31 mouse cellular contexts compared by ENCODE assay signal in the genomic region with DNA sequence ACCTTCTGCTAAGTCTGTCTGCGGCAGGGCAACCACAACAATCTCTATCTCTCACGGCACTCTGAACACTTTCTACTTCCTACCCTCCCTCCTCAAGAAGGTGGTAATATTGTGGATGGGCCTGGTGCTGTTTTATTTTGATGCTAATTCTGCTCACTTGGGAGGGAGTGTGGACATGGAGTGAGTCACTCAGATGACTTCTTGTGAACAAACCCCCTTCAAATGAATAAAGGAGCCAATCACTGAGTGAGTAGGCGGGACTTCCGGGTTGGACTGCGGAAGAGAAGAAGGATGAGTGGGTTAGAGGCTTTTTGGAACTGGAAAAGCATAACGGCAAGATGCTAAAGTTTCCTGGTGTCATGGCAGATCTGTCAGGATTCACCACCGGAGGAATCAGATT. TPM values are rescaled to one million over a fixed set of nuclear protein-coding genes. Genes with fewer than 3 reads are reported as not detected.
DNase-seq lines count a peak whose midpoint lies in the region; ATAC-seq and TF ChIP-seq lines count a peak whose summit lies in the region.
"Had no signal": no experiment of that assay in that cellular context is flagged by ENCODE, and none has a peak within 500 bp of the region (broad histone marks: within the 10 kb centered on the region; RNA-seq: fewer than 3 reads in every experiment).

No protein-coding gene starts in this region.

- no peak overlapping the region for H3K9ac ChIP-seq in CH12.LX (ENCODE audit: insufficient read depth, low read depth)
- H3K9ac ChIP-seq in midbrain, embryonic 11.5 days (ENCODE audit: low read length): no peak overlapping the region
- H3K9ac ChIP-seq in midbrain, embryonic 15.5 days: no peak overlapping the region
- H3K9ac ChIP-seq: forebrain, postnatal 0 days; heart, embryonic 13.5 days; hindbrain, embryonic 14.5 days had no signal

- no peak overlapping the region for H3K4me3 ChIP-seq in CH12.LX (replicated peaks in 1 of 3; ENCODE audit: low read depth in 2 of 3, low read length in 2 of 3, poor library complexity in 1 of 3)
- no peak overlapping the region for H3K4me3 ChIP-seq in midbrain, embryonic 11.5 days (ENCODE audit: low read depth, low read length)
- no peak overlapping the region for H3K4me3 ChIP-seq in midbrain, embryonic 15.5 days
- H3K4me3 ChIP-seq: forebrain, embryonic 10.5 days; gastrocnemius, adult 2 months; heart, embryonic 13.5 days had no signal

- H3K4me1 ChIP-seq in CH12.LX (ENCODE audit: control insufficient read depth in 1 of 2, insufficient read depth in 2 of 2): peaks cover 7 to 20% of the 10 kb centered on the region in 2 experiments; a peak in 3 of 4 replicates
- 0 out of 2 replicates have a peak, but pooled peaks cover 3% of the 10 kb centered on the region for H3K4me1 ChIP-seq in midbrain, embryonic 11.5 days (ENCODE audit: control insufficient read depth, insufficient read depth, low read length)
- H3K4me1 ChIP-seq in midbrain, embryonic 15.5 days: peaks cover 16% of the 10 kb centered on the region

- 88% methylated on average over 7 of the region's 7 CpGs for WGBS in midbrain, embryonic 11.5 days
- WGBS in midbrain, embryonic 15.5 days: 88% methylated on average over 7 of the region's 7 CpGs

- H3K4me2 ChIP-seq in CH12.LX (ENCODE audit: insufficient read depth, low read depth, poor library complexity, severe bottlenecking): no peak overlapping the region
- no peak overlapping the region for H3K4me2 ChIP-seq in midbrain, embryonic 11.5 days
- no peak overlapping the region for H3K4me2 ChIP-seq in midbrain, embryonic 15.5 days
- H3K4me2 ChIP-seq: heart, embryonic 13.5 days; hindbrain, embryonic 14.5 days had no signal

- no peak for ATAC-seq in midbrain, embryonic 11.5 days (ENCODE audit: low FRiP score)
- ATAC-seq in midbrain, embryonic 15.5 days (replicated peaks): no peak
- ATAC-seq: forebrain, embryonic 14.5 days; forebrain, postnatal 0 days; hindbrain, postnatal 0 days; inflammation-experienced regulatory T-cells, adult 6 months; intestine, embryonic 16.5 days had no signal

- no peak for TF ChIP-seq CTCF in CH12.LX (conservative IDR thresholded peaks at IDR 0.05 in 1 of 2, IDR thresholded peaks at IDR 0.05 in 1 of 2; ENCODE audit: low read depth in 2 of 2, low read length in 2 of 2)

- TF ChIP-seq RAD21 in CH12.LX (IDR thresholded peaks at IDR 0.05; ENCODE audit: low read depth, low read length): no peak

- peaks cover 10% of the 10 kb centered on the region for H3K27me3 ChIP-seq in CH12.LX (replicated peaks)
- H3K27me3 ChIP-seq in midbrain, embryonic 11.5 days (ENCODE audit: control insufficient read depth, insufficient read depth, low read length): no peaks in the 10 kb centered on the region
- no peaks in the 10 kb centered on the region for H3K27me3 ChIP-seq in midbrain, embryonic 15.5 days (replicated peaks)

- no peak overlapping the region for H3K27ac ChIP-seq in CH12.LX (ENCODE audit: insufficient read depth, low read depth)
- no peak overlapping the region for H3K27ac ChIP-seq in midbrain, embryonic 11.5 days (ENCODE audit: low read depth, low read length)
- no peak overlapping the region for H3K27ac ChIP-seq in midbrain, embryonic 15.5 days
- H3K27ac ChIP-seq: forebrain, embryonic 10.5 days; gastrocnemius, adult 2 months; heart, embryonic 13.5 days; hindbrain, embryonic 14.5 days; hindbrain, postnatal 0 days had no signal

- TF ChIP-seq EP300 in CH12.LX (IDR thresholded peaks at IDR 0.05; ENCODE audit: low read length): no peak

- no peaks in the 10 kb centered on the region for H3K36me3 ChIP-seq in CH12.LX (replicated peaks in 1 of 2; ENCODE audit: control insufficient read depth in 1 of 2, insufficient read depth in 1 of 2, low read length in 1 of 2)
- H3K36me3 ChIP-seq in midbrain, embryonic 11.5 days (ENCODE audit: control insufficient read depth, insufficient read depth, low read length): no peaks in the 10 kb centered on the region
- no peaks in the 10 kb centered on the region for H3K36me3 ChIP-seq in midbrain, embryonic 15.5 days (replicated peaks)
- H3K36me3 ChIP-seq: forebrain, embryonic 10.5 days; heart, embryonic 13.5 days had no signal

- no peaks in the 10 kb centered on the region for H3K79me2 ChIP-seq in CH12.LX (replicated peaks; ENCODE audit: control insufficient read depth, extremely low read depth, insufficient read depth, poor library complexity, severe bottlenecking)

- dilution Hi-C loops in CH12.LX (cut with MboI; ENCODE audit: extremely low pct_ligation_motif_present, extremely low pct_unique_long_range_greater_than_20kb, low sequenced_read_pairs): no loop called here

- TF ChIP-seq POLR2A in CH12.LX (IDR thresholded peaks at IDR 0.05; ENCODE audit: low read depth, low read length): no peak

- no peaks in the 10 kb centered on the region for H3K9me3 ChIP-seq in CH12.LX (replicated peaks; ENCODE audit: low read length)
- no peaks in the 10 kb centered on the region for H3K9me3 ChIP-seq in midbrain, embryonic 11.5 days (ENCODE audit: control insufficient read depth, low read length)
- no peaks in the 10 kb centered on the region for H3K9me3 ChIP-seq in midbrain, embryonic 15.5 days
- H3K9me3 ChIP-seq: forebrain, embryonic 10.5 days; heart, embryonic 13.5 days had no signal

- peak; percentile 31 for DNase-seq in 416B (ENCODE audit: low read depth)
- no peak for DNase-seq in CH12.LX (ENCODE audit: extremely low read depth)
- peak; percentile 92 for DNase-seq in R1 (ENCODE audit: low read depth, low spot score)
- DNase-seq in midbrain, embryonic 11.5 days (ENCODE audit: low spot score, missing footprints): no peak
- no peak for DNase-seq in cerebellum, adult 9-11 months
- DNase-seq: adrenal gland, adult 2 months; adrenal gland, postnatal 14 days; cerebellum, adult 11 months; cerebellum, adult 2 months; cerebellum, postnatal 10 days; cerebellum, postnatal 36 days; forebrain, postnatal 0 days; gastrocnemius, adult 2 months; gastrocnemius, postnatal 14 days; heart, adult 18-20 months; heart, postnatal 14 days; heart, postnatal 4 days had no signal

- in situ Hi-C loops in CH12.LX (cut with MboI; ENCODE audit: low pct_ligation_motif_present, low pct_unique_long_range_greater_than_20kb, low sequenced_read_pairs): no loop called here

TF ChIP-seq in CH12.LX, 34 proteins besides CTCF, POLR2A, EP300 and RAD21:
- TF ChIP-seq ELF1 (IDR thresholded peaks at IDR 0.05; ENCODE audit: low read depth, low read length) (peak; percentile 41; the same call in 1 of the 2 replicates), TBP (conservative IDR thresholded peaks at IDR 0.05; ENCODE audit: low read depth, low read length) (no peak)

RNA-seq across cellular contexts. Expression of a gene that starts 10.7 kb away (rescaled TPM):
- total RNA-seq in CH12.LX (2012; rRNA removed): not detected in 2 replicates
- not detected in 2 replicates for total RNA-seq in CH12.LX (2014; rRNA removed)
- not detected in 2 replicates for polyA plus RNA-seq in CH12.LX (2012; ENCODE audit: insufficient read length, low read depth)
- polyA plus RNA-seq in midbrain, embryonic 11.5 days (2014; fragmentation: Nextera tagmentation; extraction: Ambion mirVana): 35.8 and 44.0 TPM in 2 replicates
- polyA plus RNA-seq in midbrain, embryonic 15.5 days (2015; fragmentation: Nextera tagmentation; extraction: Ambion mirVana): 271 and 284 TPM in 2 replicates
- total RNA-seq: adrenal gland, postnatal 14 days; gastrocnemius, adult 2 months; gastrocnemius, postnatal 14 days; gastrocnemius, postnatal 4 days; heart, adult 18-20 months; heart, postnatal 14 days; heart, postnatal 4 days; MEL had no signal
- polyA plus RNA-seq: adrenal gland, adult 2 months; heart, embryonic 16.5 days; inflammation-experienced regulatory T-cells, adult 6 months had no signal

RNA-seq across cellular contexts. Expression of a gene that starts 30.8 kb away (rescaled TPM):
- not detected in 2 replicates for total RNA-seq in CH12.LX (2012; rRNA removed)
- not detected in 2 replicates for total RNA-seq in CH12.LX (2014; rRNA removed)
- polyA plus RNA-seq in CH12.LX (2012; ENCODE audit: insufficient read length, low read depth): not detected in 2 replicates
- polyA plus RNA-seq in midbrain, embryonic 11.5 days (2014; fragmentation: Nextera tagmentation; extraction: Ambion mirVana): not detected in 2 replicates
- polyA plus RNA-seq in midbrain, embryonic 15.5 days (2015; fragmentation: Nextera tagmentation; extraction: Ambion mirVana): 0.11 and 0.22 TPM in 2 replicates
- total RNA-seq: adrenal gland, adult 2 months; adrenal gland, postnatal 14 days; adrenal gland, postnatal 4 days; gastrocnemius, adult 2 months; gastrocnemius, postnatal 14 days; gastrocnemius, postnatal 4 days; heart, adult 18-20 months; heart, postnatal 14 days; heart, postnatal 4 days; hindbrain, postnatal 0 days; MEL had no signal
- polyA plus RNA-seq: adrenal gland, adult 2 months; cerebellum, adult 2 months; embryonic facial prominence, embryonic 11.5 days; forebrain, embryonic 10.5 days; forebrain, embryonic 14.5 days; heart, embryonic 13.5 days; heart, embryonic 16.5 days; hindbrain, embryonic 11.5 days; hindbrain, embryonic 14.5 days; inflammation-experienced regulatory T-cells, adult 6 months; intestine, embryonic 16.5 days had no signal

Comparison
In these comparisons a context has a peak if more than half of its experiments do, and no peak if none do; other contexts are left out.
1. DNase-seq: peak in 416B (single experiment) and R1 (single experiment); none in CH12.LX (single experiment), midbrain, embryonic 11.5 days (single experiment) and cerebellum, adult 9-11 months (single experiment).
2. RNA of a gene that starts 10.7 kb away (polyA plus RNA-seq): 271 to 284 TPM in midbrain, embryonic 15.5 days and 35.8 to 44.0 TPM in midbrain, embryonic 11.5 days; not detected in CH12.LX; every median in the first group is over 10 times any median in the second.